Mouse (Mus musculus) liver, embryonic 13.5 days (tissue): ENCODE measurements at regions not wholly inside any gene's neighbourhood (a gene's known extent, or its start where the extent isn't known, plus 50 kb on each side); places are given as distances from the start of the nearest gene placed in this dataset.

Experiments
- ATAC-seq: fragments of 200-750 bp; cut with Nextera tagmentation; 2 replicates; pipeline ENCODE4 v1.8.0; 2017; ENCODE audit warnings: low read depth, mild to moderate bottlenecking, moderate number of reproducible peaks, moderate library complexity
- DNase-seq: peaks from one replicate; pipeline ENCODE4 v3.0.0; 2022
- H3K27ac ChIP-seq: fragments of 300-500 bp; sonication (generic); 2 replicates; pipeline ENCODE4 v1.5.1; 2015; ENCODE audit warnings: moderate library complexity, mild to moderate bottlenecking, inconsistent platforms
- H3K27me3 ChIP-seq: fragments of 300-500 bp; sonication (generic); 2 replicates; pipeline ENCODE4 v1.6.1; 2015; ENCODE audit warnings: mild to moderate bottlenecking, inconsistent platforms
- H3K36me3 ChIP-seq: fragments of 300-500 bp; sonication (generic); 2 replicates; pipeline ENCODE4 v1.6.1; 2015; ENCODE audit warnings: mild to moderate bottlenecking, inconsistent platforms
- H3K4me1 ChIP-seq: fragments of 300-500 bp; sonication (generic); replicated peaks from 2 replicates; pipeline ENCODE4 v1.6.1; 2015; ENCODE audit warnings: inconsistent platforms
- H3K4me2 ChIP-seq: fragments of 300-500 bp; sonication (generic); 2 replicates; pipeline ENCODE4 v1.6.1; 2015; ENCODE audit warnings: inconsistent platforms, mild to moderate bottlenecking, moderate library complexity
- H3K4me3 ChIP-seq: fragments of 300-500 bp; sonication (generic); replicated peaks from 2 replicates; pipeline ENCODE4 v1.5.1; 2015; ENCODE audit warnings: mild to moderate bottlenecking, inconsistent platforms
- H3K9ac ChIP-seq: fragments of 300-500 bp; sonication (generic); 2 replicates; pipeline ENCODE4 v1.6.1; 2015; ENCODE audit warnings: mild to moderate bottlenecking, inconsistent platforms
- H3K9me3 ChIP-seq: fragments of 300-500 bp; sonication (generic); replicated peaks from 2 replicates; pipeline ENCODE4 v1.6.1; 2016; ENCODE audit warnings: inconsistent platforms
- WGBS: fragments of 180-500 bp; shearing (Covaris S2); methylation state at CpG from one replicate; pipeline ENCODE4 v1.1.7; 2015; ENCODE audit not compliant: insufficient replicate concordance; 5-methylcytosine and 5-hydroxymethylcytosine counted together

GRCm38 (mm10) chr12:71400201-71400600 lies 90.5 kb downstream of the Dact1 start:
- Histone ChIP-seq H3K9ac (no peak overlapping the region), H3K27ac (no peak overlapping the region), H3K9me3 (no peaks in the 10 kb centered on the region), H3K4me1 (no peaks in the 10 kb centered on the region; the same call in 1 of the 2 replicates), H3K4me3 (no peak overlapping the region), H3K36me3 (no peaks in the 10 kb centered on the region), H3K27me3 (no peaks in the 10 kb centered on the region), H3K4me2 (no peak overlapping the region)
- ATAC-seq (no peak), DNase-seq (no peak)
- 79% methylated on average over 6 of the region's 6 CpGs for WGBS

DNA sequence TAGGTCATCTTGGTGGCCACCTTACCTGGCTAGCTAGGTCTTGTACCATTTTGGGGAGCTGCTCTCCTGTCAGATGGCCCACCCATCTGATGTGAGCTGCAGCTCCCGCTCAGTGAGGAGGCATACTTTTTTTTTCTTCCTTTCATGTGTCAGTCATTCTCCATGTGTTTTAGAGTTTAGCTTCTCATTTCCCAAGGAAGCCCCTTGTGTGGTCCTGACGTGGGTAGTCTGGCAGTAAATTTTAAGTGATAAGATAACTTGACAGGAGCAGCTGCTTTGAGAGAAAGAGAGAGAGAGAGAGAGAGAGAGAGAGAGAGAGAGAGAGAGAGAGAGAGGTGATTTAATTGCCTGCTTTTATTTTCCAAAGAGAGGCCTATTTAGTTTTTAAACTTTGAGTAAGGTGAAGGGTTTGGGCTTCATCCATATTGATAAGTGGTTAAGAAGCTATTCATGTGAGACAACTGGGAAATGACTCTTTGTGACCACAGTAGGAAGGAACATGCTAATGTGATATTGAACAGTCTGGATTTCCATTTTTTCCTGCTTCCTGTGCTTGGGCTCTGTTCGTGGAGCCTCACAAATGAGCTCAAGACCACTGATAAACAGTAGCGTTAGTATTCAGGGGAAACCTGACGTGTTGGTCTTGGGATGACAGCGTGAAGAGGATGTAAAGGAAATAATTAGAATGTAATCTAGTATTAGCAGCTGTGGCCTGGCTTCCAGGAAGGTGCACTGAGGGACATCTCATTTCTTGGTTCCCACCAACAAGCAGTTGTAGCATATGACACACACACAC lies 92.1 kb downstream of the Dact1 start:
- WGBS = 16% methylated on average over 6 of the region's 6 CpGs
- DNase-seq = no peak

GRCm38 (mm10) chr12:71407294-71407693 lies 97.6 kb downstream of the Dact1 start:
- Histone ChIP-seq H3K27me3 (no peaks in the 10 kb centered on the region), H3K9ac (no peak overlapping the region), H3K4me1 (no peaks in the 10 kb centered on the region), H3K27ac (no peak overlapping the region), H3K36me3 (no peaks in the 10 kb centered on the region), H3K4me2 (no peak overlapping the region), H3K4me3 (no peak overlapping the region), H3K9me3 (no peaks in the 10 kb centered on the region)
- WGBS = 44% methylated on average over 3 of the region's 3 CpGs
- DNase-seq = no peak
- ATAC-seq = no peak

More for the DNA sequence above, 92.1 kb downstream of the Dact1 start:
- no peak for ATAC-seq
- Histone ChIP-seq H3K4me2 (no peak overlapping the region), H3K9ac (no peak overlapping the region), H3K4me3 (no peak overlapping the region), H3K9me3 (no peaks in the 10 kb centered on the region), H3K27ac (no peak overlapping the region), H3K36me3 (no peaks in the 10 kb centered on the region), H3K27me3 (no peaks in the 10 kb centered on the region), H3K4me1 (no peaks in the 10 kb centered on the region; the same call in 1 of the 2 replicates)

DNA sequence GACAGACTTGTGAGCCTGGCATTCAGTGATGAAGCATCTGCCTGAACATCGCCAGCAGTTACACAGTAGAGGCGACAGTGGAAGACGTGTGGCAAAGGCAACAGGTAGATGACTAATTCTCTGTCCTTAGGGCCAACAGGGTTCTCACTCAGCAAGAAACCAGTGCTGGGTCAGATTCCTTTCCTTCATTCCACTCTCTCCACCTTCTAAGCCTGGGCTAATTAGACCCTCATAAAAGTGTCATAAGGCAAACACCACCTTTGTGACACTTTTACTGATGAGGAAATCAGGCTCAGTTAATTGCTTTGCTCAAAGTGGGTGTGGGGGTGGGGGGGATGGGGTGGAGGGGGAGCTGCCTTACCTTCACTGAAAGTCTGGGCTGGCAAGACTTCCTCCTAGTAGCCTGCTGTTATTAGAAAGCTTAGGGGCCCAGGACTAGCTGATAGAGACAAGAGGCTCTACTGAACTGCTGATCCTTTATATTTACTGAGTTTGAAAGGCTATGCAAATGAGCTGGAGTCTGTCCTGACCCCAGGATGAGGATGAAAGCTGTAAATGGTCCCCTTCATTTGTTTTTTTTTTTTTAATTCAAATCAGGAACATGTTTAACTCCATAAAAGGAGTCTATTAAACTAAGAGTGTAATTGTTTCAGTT lies 98.8 kb downstream of the Dact1 start:
- Histone ChIP-seq H3K27me3 (no peaks in the 10 kb centered on the region), H3K9me3 (no peaks in the 10 kb centered on the region), H3K4me1 (no peaks in the 10 kb centered on the region), H3K36me3 (no peaks in the 10 kb centered on the region), H3K9ac (no peak overlapping the region), H3K4me3 (no peak overlapping the region), H3K27ac (no peak overlapping the region), H3K4me2 (no peak overlapping the region)
- WGBS = 32% methylated on average over 3 of the region's 3 CpGs
- no peak for DNase-seq
- ATAC-seq = no peak

DNA sequence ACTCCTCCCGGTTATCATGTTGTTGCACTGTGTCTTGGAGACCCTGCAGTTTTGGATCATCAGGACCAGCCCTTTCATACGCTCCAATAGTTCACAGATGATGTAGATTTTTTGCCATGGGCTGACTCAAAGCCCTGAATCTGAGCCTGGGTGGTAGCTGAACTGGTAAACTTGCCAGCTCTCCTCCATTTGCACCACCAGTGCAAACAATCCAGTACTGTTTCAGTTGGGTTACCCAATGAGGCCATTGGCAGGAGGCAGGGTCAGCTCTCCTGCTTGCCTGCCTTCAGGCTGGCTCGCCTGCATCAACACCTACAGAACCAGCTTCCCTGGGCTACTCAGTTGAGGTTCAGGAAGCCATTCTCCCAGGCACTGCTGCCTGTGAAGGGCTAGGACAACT lies 102.6 kb downstream of the Dact1 start:
- H3K4me3 ChIP-seq = no peak overlapping the region
- no peaks in the 10 kb centered on the region for H3K27me3 ChIP-seq
- DNase-seq (no peak), ATAC-seq (no peak)
- H3K4me1 ChIP-seq = no peaks in the 10 kb centered on the region
- WGBS = 56% methylated on average over 3 of the region's 3 CpGs
- H3K4me2 ChIP-seq = no peak overlapping the region
- no peak overlapping the region for H3K27ac ChIP-seq
- H3K9me3 ChIP-seq = no peaks in the 10 kb centered on the region
- no peak overlapping the region for H3K9ac ChIP-seq
- no peaks in the 10 kb centered on the region for H3K36me3 ChIP-seq

GRCm38 (mm10) chr12:71416968-71417367 lies 107.3 kb downstream of the Dact1 start:
- ATAC-seq = no peak
- Histone ChIP-seq H3K4me1 (no peaks in the 10 kb centered on the region), H3K27me3 (no peaks in the 10 kb centered on the region), H3K4me2 (no peak overlapping the region), H3K9ac (no peak overlapping the region), H3K27ac (no peak overlapping the region), H3K4me3 (no peak overlapping the region), H3K9me3 (no peaks in the 10 kb centered on the region), H3K36me3 (no peaks in the 10 kb centered on the region)
- no peak for DNase-seq
- 85% methylated on average over 2 of the region's 2 CpGs for WGBS

GRCm38 (mm10) chr12:71418186-71418585 lies 108.5 kb downstream of the Dact1 start:
- Histone ChIP-seq H3K27me3 (no peaks in the 10 kb centered on the region), H3K9ac (no peak overlapping the region), H3K36me3 (no peaks in the 10 kb centered on the region), H3K4me3 (no peak overlapping the region), H3K4me1 (no peaks in the 10 kb centered on the region), H3K9me3 (no peaks in the 10 kb centered on the region), H3K27ac (no peak overlapping the region), H3K4me2 (no peak overlapping the region)
- WGBS = 51% methylated on average over 7 of the region's 7 CpGs
- ATAC-seq (no peak), DNase-seq (no peak)

DNA sequence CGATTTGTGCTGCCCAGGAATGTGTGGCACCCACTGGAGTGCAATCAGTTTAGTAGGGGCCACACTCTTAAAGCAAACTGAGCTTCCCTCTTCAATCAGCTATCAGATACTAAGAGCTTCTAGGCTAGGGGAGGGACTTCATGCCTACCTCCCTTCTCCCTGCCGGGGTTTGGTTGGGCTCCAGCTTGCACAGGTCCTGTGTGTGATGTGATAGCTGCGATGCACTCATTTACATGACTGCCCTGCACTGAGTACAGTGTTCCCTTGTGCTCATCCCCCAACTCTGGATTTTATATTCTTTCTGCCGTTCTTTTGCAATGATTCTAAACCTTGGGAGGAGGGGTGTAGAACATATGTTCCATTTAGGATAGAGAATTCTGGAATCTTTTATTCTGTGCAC lies 109.5 kb downstream of the Dact1 start:
- no peaks in the 10 kb centered on the region for H3K4me1 ChIP-seq
- H3K4me3 ChIP-seq = no peak overlapping the region
- H3K36me3 ChIP-seq = no peaks in the 10 kb centered on the region
- DNase-seq (no peak), ATAC-seq (no peak)
- no peaks in the 10 kb centered on the region for H3K9me3 ChIP-seq
- H3K27me3 ChIP-seq = no peaks in the 10 kb centered on the region
- no peak overlapping the region for H3K4me2 ChIP-seq
- no peak overlapping the region for H3K27ac ChIP-seq
- WGBS = 65% methylated on average over 4 of the region's 4 CpGs
- H3K9ac ChIP-seq = no peak overlapping the region

GRCm38 (mm10) chr12:71426023-71426719 lies 116.5 kb downstream of the Dact1 start:
- Histone ChIP-seq H3K27ac (no peak overlapping the region), H3K4me2 (no peak overlapping the region), H3K9me3 (no peaks in the 10 kb centered on the region), H3K27me3 (no peaks in the 10 kb centered on the region), H3K4me1 (no peaks in the 10 kb centered on the region; the same call in 1 of the 2 replicates), H3K4me3 (no peak overlapping the region), H3K9ac (no peak overlapping the region), H3K36me3 (no peaks in the 10 kb centered on the region)
- no peak for DNase-seq
- 31% methylated on average over 10 of the region's 10 CpGs for WGBS
- no peak for ATAC-seq

GRCm38 (mm10) chr12:71427974-71428373 lies 118.3 kb downstream of the Dact1 start:
- Histone ChIP-seq H3K36me3 (no peaks in the 10 kb centered on the region), H3K9ac (no peak overlapping the region), H3K4me3 (no peak overlapping the region), H3K9me3 (no peaks in the 10 kb centered on the region), H3K27me3 (no peaks in the 10 kb centered on the region), H3K27ac (no peak overlapping the region), H3K4me1 (no peaks in the 10 kb centered on the region; the same call in 1 of the 2 replicates), H3K4me2 (no peak overlapping the region)
- 49% methylated on average over 2 of the region's 2 CpGs for WGBS
- ATAC-seq (no peak), DNase-seq (no peak)

- Histone ChIP-seq H3K9ac (no peak overlapping the region), H3K9me3 (no peaks in the 10 kb centered on the region), H3K4me2 (no peak overlapping the region), H3K4me1 (no peaks in the 10 kb centered on the region; the same call in 1 of the 2 replicates), H3K4me3 (no peak overlapping the region), H3K27me3 (no peaks in the 10 kb centered on the region), H3K27ac (no peak overlapping the region), H3K36me3 (no peaks in the 10 kb centered on the region)
- no peak for DNase-seq
- 42% methylated on average over 13 of the region's 13 CpGs for WGBS
- ATAC-seq = no peak
Measured at GRCm38 (mm10) chr12:71429561-71430200, 120.0 kb downstream of the Dact1 start.
